Mouse (Mus musculus): Measurements from ENCODE around the gene G0s2. TPM values are rescaled to one million over a fixed set of nuclear protein-coding genes. Genes with fewer than 3 reads are reported as not detected.
"Not testable (repeated sequence)": the region's sequence is repeated elsewhere in the genome, so short reads cannot be mapped to it uniquely, and the experiment has no call there.

G0s2 gene
- total RNA-seq, 1 experiment from 2014 or later: 62.3 TPM

GRCm38 (mm10) chr1:193253895-193254294, 19.1 kb downstream of the G0s2 start:
- DNase-seq: not testable (repeated sequence)

- DNase-seq: no peak
Observed at GRCm38 (mm10) chr1:193252616-193253015, 20.4 kb downstream of the G0s2 start.

GRCm38 (mm10) chr1:193251386-193251785, 21.6 kb downstream of the G0s2 start:
- no peak for DNase-seq

- no peak for DNase-seq
Observed at GRCm38 (mm10) chr1:193250026-193250425, 23.0 kb downstream of the G0s2 start.

- no peak for DNase-seq
Observed at GRCm38 (mm10) chr1:193244235-193244634, 28.8 kb downstream of the G0s2 start.

- DNase-seq: no peak
Observed at GRCm38 (mm10) chr1:193243571-193244193, 29.3 kb downstream of the G0s2 start.

- DNase-seq: no peak
Observed at GRCm38 (mm10) chr1:193242863-193243262, 30.2 kb downstream of the G0s2 start.

- peak; percentile 50 for DNase-seq
Observed at GRCm38 (mm10) chr1:193242238-193242637, 30.8 kb downstream of the G0s2 start.

- no peak for DNase-seq
Observed at GRCm38 (mm10) chr1:193241436-193241835, 31.6 kb downstream of the G0s2 start.

GRCm38 (mm10) chr1:193238426-193238825, 34.6 kb downstream of the G0s2 start:
- no peak for DNase-seq

GRCm38 (mm10) chr1:193234930-193235329, 38.1 kb downstream of the G0s2 start:
- DNase-seq: no peak

GRCm38 (mm10) chr1:193234130-193234645, 38.8 kb downstream of the G0s2 start:
- no peak for DNase-seq

- no peak for DNase-seq
Observed at GRCm38 (mm10) chr1:193232732-193233131, 40.3 kb downstream of the G0s2 start.

- DNase-seq: no peak
Observed at GRCm38 (mm10) chr1:193230935-193231334, 42.1 kb downstream of the G0s2 start.

- no peak for DNase-seq
Observed at GRCm38 (mm10) chr1:193230531-193230930, 42.5 kb downstream of the G0s2 start.

GRCm38 (mm10) chr1:193229570-193229969, 43.4 kb downstream of the G0s2 start:
- no peak for DNase-seq

GRCm38 (mm10) chr1:193227537-193227936, 45.5 kb downstream of the G0s2 start:
- no peak for DNase-seq

GRCm38 (mm10) chr1:193226724-193227522, 46.1 kb downstream of the G0s2 start:
- no peak for DNase-seq

GRCm38 (mm10) chr1:193226114-193226513, 46.9 kb downstream of the G0s2 start:
- no peak for DNase-seq

GRCm38 (mm10) chr1:193225531-193225930, 47.5 kb downstream of the G0s2 start:
- no peak for DNase-seq
